Mouse (Mus musculus) embryonic facial prominence, embryonic 14.5 days (tissue): ENCODE data around the gene Mtg1. TPM values are rescaled to one million over a fixed set of nuclear protein-coding genes. Genes with fewer than 3 reads are reported as not detected.

ENCODE experiments used
- ATAC-seq: fragments of 200-750 bp; cut with Nextera tagmentation; 2 replicates; pipeline ENCODE4 v1.8.0; 2017; ENCODE audit warnings: low read depth, moderate number of reproducible peaks, moderate TSS enrichment
- DNase-seq: peaks from one replicate; pipeline ENCODE4 v3.0.0-alpha.2; 2015; ENCODE audit warnings: low spot score
- H3K27ac ChIP-seq: fragments of 300-500 bp; sonication (generic); replicated peaks from 2 replicates; pipeline ENCODE4 v1.5.1; 2014; ENCODE audit warnings: low read depth, mild to moderate bottlenecking, low read length, moderate library complexity
- H3K27me3 ChIP-seq: fragments of 300-500 bp; sonication (generic); replicated peaks from 2 replicates; pipeline ENCODE4 v1.6.1; 2014; ENCODE audit warnings: low read length; ENCODE audit not compliant: control insufficient read depth, insufficient read depth
- H3K36me3 ChIP-seq: fragments of 300-500 bp; sonication (generic); 2 replicates; pipeline ENCODE4 v1.6.1; 2014; ENCODE audit warnings: low read length, mixed read lengths; ENCODE audit not compliant: control insufficient read depth, insufficient read depth
- H3K4me1 ChIP-seq: fragments of 300-500 bp; sonication (generic); 2 replicates; pipeline ENCODE4 v1.6.1; 2014; ENCODE audit warnings: antibody characterized with exemption, low read length; ENCODE audit not compliant: control insufficient read depth, insufficient read depth
- H3K4me2 ChIP-seq: fragments of 300-500 bp; sonication (generic); 2 replicates; pipeline ENCODE4 v1.6.1; 2014; ENCODE audit warnings: low read depth, mild to moderate bottlenecking, low read length, moderate library complexity, mixed read lengths
- H3K4me3 ChIP-seq: fragments of 300-500 bp; sonication (generic); 2 replicates; pipeline ENCODE4 v1.5.1; 2014; ENCODE audit warnings: low read depth, mild to moderate bottlenecking, low read length
- H3K9ac ChIP-seq: fragments of 300-500 bp; sonication (generic); 2 replicates; pipeline ENCODE4 v1.6.1; 2014; ENCODE audit warnings: low read depth, mild to moderate bottlenecking, low read length, moderate library complexity, mixed read lengths
- H3K9me3 ChIP-seq: fragments of 300-500 bp; sonication (generic); 2 replicates; pipeline ENCODE4 v1.6.1; 2016; ENCODE audit warnings: low read length; ENCODE audit not compliant: control insufficient read depth
- WGBS: fragments of 180-500 bp; shearing (Covaris S2); extraction: QIAGEN DNeasy Blood & Tissue Kit; methylation state at CpG from one replicate; pipeline ENCODE4 v1.1.7; 2014; 5-methylcytosine and 5-hydroxymethylcytosine counted together
- polyA plus RNA-seq: library from polyadenylated mRNA; unstranded; fragments of >200 nt; fragmentation: Nextera tagmentation; extraction: Ambion mirVana; gene quantifications from 2 replicates; pipeline ENCODE4 v1.2.1, GENCODE M21; 2014

Mtg1 gene
- polyA plus RNA-seq, 1 experiment from 2014 or later, result 25.4 TPM

DNA sequence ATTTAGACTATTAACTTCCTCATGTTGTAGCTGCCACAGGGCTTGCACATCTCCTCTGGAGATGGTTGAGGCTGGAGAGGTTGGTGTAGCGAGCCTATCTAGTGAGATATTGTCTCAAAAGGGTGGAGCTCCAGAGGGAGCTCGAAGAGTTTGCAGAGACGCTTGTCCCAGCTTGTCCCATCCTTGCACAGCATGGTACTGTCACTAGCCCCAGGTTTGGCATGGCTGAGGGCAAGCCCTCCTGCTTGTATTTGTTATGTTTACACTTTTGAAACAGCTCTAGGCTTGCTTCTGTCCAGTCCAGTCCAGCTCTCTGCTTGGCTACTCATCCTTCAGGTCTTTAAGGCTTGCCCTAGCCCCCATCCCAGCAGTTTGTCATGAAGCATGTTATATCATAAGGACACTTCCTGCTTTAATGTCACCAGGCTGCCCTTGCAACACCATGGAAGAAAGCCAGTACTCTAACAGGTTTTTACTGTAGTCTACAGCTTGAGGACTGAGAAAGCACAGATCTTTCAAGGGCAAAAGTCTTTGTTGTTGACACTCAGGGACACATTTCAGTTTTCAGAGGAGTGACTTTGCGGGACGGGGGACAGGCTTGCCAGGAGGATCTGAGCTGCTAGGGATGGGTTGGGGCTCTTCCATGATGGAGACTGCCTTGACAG lies 2.1 kb upstream of the Mtg1 start:
- Histone ChIP-seq H3K9me3 (no peaks in the 10 kb centered on the region), H3K4me3 (no peak overlapping the region), H3K36me3 (peaks cover 19% of the 10 kb centered on the region), H3K9ac (no peak overlapping the region), H3K4me2 (no peak overlapping the region), H3K27ac (no peak overlapping the region), H3K27me3 (no peaks in the 10 kb centered on the region), H3K4me1 (peaks cover 4% of the 10 kb centered on the region)
- WGBS, result 87% methylated on average over 5 of the region's 5 CpGs
- no peak for DNase-seq
- no peak for ATAC-seq

DNA sequence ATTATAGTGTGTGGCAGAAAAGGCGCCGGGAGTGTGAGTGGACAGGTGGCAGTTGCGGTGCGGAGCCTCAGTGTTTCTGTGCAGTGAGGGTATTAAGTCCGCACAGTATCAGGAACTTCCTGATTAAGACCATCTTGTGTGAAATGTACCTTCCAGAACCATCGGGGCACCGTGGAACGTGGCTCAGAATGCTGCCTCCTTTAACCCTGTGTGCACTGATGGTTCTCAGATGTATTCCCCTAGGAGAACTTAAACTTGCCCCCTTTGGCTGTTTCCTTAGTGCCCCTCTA lies 602 bp downstream of the Mtg1 start:
- Histone ChIP-seq H3K4me2 (peak overlapping the region; percentile 93), H3K27me3 (no peaks in the 10 kb centered on the region), H3K9ac (peak overlapping the region; percentile 88), H3K4me1 (peaks cover 4% of the 10 kb centered on the region), H3K4me3 (peak overlapping the region; percentile 78), H3K27ac (peak overlapping the region; percentile 70), H3K9me3 (no peaks in the 10 kb centered on the region), H3K36me3 (peaks cover 12% of the 10 kb centered on the region; the same call in 1 of the 2 replicates)
- WGBS, result 0% methylated on average over 8 of the region's 8 CpGs
- DNase-seq, result no peak
- ATAC-seq, result no peak

DNA sequence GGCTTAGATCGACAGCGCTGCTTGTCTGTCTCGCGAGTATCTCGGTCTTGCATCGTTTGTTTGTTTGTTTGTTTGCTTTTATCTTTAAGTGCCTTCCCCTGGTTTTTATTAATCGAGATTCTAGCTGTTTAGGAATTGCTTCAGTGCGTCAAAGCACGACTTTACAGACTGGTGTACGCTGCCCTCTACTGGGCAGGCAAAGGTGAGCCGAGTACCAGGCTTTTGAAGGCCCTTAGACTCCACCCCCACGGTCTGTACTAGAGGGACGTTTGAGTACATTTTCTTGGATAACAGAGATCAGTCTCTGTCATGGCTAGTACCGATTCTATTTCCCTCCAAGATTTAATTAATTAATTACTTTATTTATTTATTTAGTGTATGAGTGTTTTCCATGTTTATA lies 4.0 kb downstream of the Mtg1 start:
- WGBS, result 5% methylated on average over 14 of the region's 14 CpGs
- ATAC-seq, result no peak

DNA sequence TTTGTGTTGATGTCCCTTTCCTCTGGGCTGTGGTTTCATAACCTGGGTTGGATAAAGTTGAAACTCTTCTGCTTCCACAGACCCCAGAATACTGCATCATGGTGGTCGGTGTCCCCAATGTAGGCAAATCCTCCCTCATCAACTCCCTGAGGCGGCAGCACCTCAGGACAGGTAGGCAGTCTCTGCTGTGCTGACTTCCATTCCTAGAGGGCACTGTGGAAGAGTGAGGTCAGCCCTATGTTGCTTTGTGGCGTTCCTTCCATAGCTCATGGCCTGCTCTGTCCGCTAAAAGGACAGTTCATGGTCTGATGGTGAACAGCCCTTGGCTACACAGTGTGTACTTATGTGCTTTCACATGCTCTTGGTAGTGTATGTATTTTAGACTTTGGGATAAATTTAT lies 7.2 kb downstream of the Mtg1 start:
- no peaks in the 10 kb centered on the region for H3K9me3 ChIP-seq
- no peak for ATAC-seq
- no peak overlapping the region for H3K9ac ChIP-seq
- no peak for DNase-seq
- H3K4me1 ChIP-seq, result no peaks in the 10 kb centered on the region
- no peak overlapping the region for H3K4me2 ChIP-seq
- H3K27ac ChIP-seq, result no peak overlapping the region
- peaks cover 6% of the 10 kb centered on the region; the same call in 1 of the 2 replicates for H3K36me3 ChIP-seq
- 92% methylated on average over 4 of the region's 4 CpGs for WGBS
- H3K27me3 ChIP-seq, result no peaks in the 10 kb centered on the region
- H3K4me3 ChIP-seq, result no peak overlapping the region

More for the DNA sequence above, 4.0 kb downstream of the Mtg1 start:
- Histone ChIP-seq H3K4me2 (no peak overlapping the region), H3K27ac (no peak overlapping the region), H3K4me1 (peaks cover 4% of the 10 kb centered on the region), H3K9me3 (no peaks in the 10 kb centered on the region), H3K36me3 (no peaks in the 10 kb centered on the region), H3K9ac (no peak overlapping the region), H3K4me3 (no peak overlapping the region), H3K27me3 (no peaks in the 10 kb centered on the region)
- DNase-seq, result peak; percentile 69

DNA sequence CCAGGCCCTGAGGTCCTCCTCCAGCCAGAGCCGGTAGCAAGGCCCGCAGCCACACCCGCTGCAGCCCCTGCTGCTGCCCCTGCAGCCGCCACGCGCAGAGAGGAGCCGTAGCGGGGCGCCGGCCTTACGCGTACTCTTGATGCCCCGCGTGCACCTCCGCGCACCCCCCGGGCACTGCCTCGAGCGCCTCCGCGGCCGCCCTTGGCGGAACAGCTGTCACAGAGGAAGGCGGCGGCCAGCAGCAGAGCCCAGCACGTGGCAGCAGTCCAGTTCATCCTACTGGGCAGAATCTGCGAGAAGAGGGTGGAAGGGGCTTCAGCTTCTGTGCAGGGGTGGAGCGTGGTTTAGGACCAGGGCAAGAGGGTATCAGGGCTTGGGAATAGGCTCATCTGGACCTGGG lies 16.0 kb downstream of the Mtg1 start:
- Histone ChIP-seq H3K27me3 (peaks cover 36% of the 10 kb centered on the region), H3K4me3 (peak overlapping the region; percentile 33), H3K4me2 (peak overlapping the region; percentile 52), H3K9me3 (no peaks in the 10 kb centered on the region), H3K36me3 (0 out of 2 replicates have a peak, but pooled peaks cover 5% of the 10 kb centered on the region), H3K27ac (no peak overlapping the region), H3K9ac (peak overlapping the region; percentile 47), H3K4me1 (peaks cover 15% of the 10 kb centered on the region)
- ATAC-seq (peak; percentile 49; the same call in 1 of the 2 replicates), DNase-seq (peak; percentile 9)
- 4% methylated on average over 27 of the region's 28 CpGs for WGBS

DNA sequence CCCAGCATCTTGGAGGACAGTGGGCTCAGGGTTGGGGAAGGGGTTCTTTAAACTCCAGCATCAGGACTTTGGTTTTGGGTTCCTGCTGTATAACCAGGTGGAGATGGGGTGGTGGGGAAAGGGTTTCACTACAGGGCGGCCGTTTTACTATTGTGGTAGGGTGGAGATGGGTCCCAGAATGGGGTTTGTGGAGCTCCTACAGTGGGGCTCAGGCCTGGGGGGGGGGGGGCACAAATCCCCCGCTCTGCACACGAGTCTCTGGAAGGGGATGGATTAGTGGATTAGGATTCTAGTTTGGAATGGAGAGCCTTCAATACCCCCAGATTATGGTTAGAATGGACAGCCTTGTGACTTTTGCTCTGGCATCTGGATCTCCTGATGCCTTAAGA lies 16.5 kb downstream of the Mtg1 start:
- 0 out of 2 replicates have a peak, but pooled peaks cover 5% of the 10 kb centered on the region for H3K36me3 ChIP-seq
- peak overlapping the region; percentile 52 for H3K4me2 ChIP-seq
- H3K27ac ChIP-seq, result no peak overlapping the region
- no peaks in the 10 kb centered on the region for H3K9me3 ChIP-seq
- no peak for DNase-seq
- H3K27me3 ChIP-seq, result peaks cover 36% of the 10 kb centered on the region
- peak overlapping the region; percentile 51 for H3K9ac ChIP-seq
- ATAC-seq, result no peak
- H3K4me3 ChIP-seq, result peak overlapping the region; percentile 33
- WGBS, result 22% methylated on average over 4 of the region's 4 CpGs
- H3K4me1 ChIP-seq, result peaks cover 15% of the 10 kb centered on the region

DNA sequence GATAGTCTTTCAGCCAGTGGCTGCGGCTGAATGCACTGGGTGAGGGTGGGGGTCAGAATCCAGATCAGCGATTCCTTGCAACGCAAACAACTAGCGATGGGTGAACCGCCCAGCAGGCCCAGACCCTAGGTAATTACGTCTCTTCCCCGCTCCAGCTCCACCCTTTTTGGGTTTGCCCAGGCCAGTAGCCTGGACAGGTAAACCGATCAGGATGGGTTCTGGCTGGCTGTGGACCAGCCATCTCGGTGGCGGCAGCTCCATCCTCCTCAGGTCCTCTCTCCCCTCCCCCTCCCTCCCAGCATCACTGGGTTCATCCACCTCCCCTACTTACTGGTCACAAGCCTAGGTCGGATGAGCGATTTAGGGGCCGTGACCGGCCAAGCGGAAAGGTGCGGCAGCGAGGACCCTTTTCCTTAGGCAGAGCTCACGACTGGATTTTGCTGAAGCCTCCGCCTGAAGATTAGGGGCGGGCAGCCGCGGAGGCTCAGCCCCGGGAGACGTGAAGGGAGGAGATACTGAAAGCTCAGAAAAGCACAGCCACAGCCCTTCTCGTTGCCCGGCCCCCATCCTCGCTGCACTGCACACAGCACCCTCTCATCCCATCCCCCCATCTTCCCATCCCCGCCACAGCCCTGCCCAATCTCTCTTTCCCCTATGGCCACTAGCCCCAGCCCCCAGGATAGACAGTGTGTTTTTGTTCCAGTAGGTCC lies 17.0 kb downstream of the Mtg1 start, which contains the start of gene Sprn:
TSS of gene Sprn (minus strand) at position 660 of the 710 bp plus-strand sequence.
- peak within 1 kb of the TSS; percentile 33 for H3K4me3 ChIP-seq
- peak; percentile 13 for DNase-seq
- H3K36me3 ChIP-seq, result 0 out of 2 replicates have a peak, but pooled peaks cover 5% of the 10 kb centered on the region
- H3K9me3 ChIP-seq, result no peaks in the 10 kb centered on the region
- peaks cover 36% of the 10 kb centered on the region for H3K27me3 ChIP-seq
- WGBS, result 2% methylated on average over 20 of the region's 28 CpGs
- no peak within 1 kb of the TSS for H3K27ac ChIP-seq
- peak; percentile 24; the same call in 1 of the 2 replicates for ATAC-seq
- H3K4me1 ChIP-seq, result peaks cover 15% of the 10 kb centered on the region
- peak within 1 kb of the TSS; percentile 51 for H3K9ac ChIP-seq
- H3K4me2 ChIP-seq, result peak within 1 kb of the TSS; percentile 52

DNA sequence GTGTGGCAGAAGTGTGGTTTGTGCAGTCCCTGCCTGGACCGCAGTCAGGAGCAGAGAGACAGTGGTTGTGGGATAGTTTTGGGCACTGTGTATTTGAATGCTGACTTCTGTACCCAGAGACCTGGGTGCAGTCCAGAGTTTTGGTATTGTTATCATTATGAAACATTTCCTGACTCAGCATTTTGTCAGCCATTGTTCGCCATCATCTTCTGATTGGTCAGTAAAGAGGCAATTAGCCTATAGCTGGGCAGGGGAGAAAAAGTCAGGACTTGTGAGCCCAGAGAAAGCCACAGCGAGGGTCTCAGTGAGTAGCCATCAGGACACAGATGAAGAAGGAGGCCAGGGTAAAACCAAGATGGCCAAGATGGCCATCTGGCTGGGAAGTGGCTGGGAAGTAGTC lies 23.0 kb downstream of the Mtg1 start:
- no peak overlapping the region for H3K4me2 ChIP-seq

More for the DNA sequence above, 23.0 kb downstream of the Mtg1 start:
- ATAC-seq (no peak), DNase-seq (no peak)
- WGBS, result 81% methylated on average over 3 of the region's 3 CpGs
- no peaks in the 10 kb centered on the region for H3K9me3 ChIP-seq
- H3K27me3 ChIP-seq, result peaks cover 5% of the 10 kb centered on the region
- no peak overlapping the region for H3K4me3 ChIP-seq
- no peak overlapping the region for H3K9ac ChIP-seq
- no peaks in the 10 kb centered on the region for H3K36me3 ChIP-seq
- no peaks in the 10 kb centered on the region for H3K4me1 ChIP-seq
- H3K27ac ChIP-seq, result no peak overlapping the region
